Mouse (Mus musculus): Measurements from ENCODE around the gene Ripply3. TPM values are rescaled to one million over a fixed set of nuclear protein-coding genes. Genes with fewer than 3 reads are reported as not detected.

The Ripply3 gene
- polyA plus RNA-seq, 1 experiment from 2014 or later, result 4.3 TPM

- peak; percentile 66 for ATAC-seq (ENCODE audit: insufficient number of reproducible peaks, insufficient read depth, low FRiP score, low TSS enrichment, low read depth)
- Histone ChIP-seq H3K27ac (peak overlapping the region; percentile 78), H3K36me3 (no peaks in the 10 kb centered on the region), H3K4me3 (replicated peaks) (peak overlapping the region; percentile 21), H3K4me1 (replicated peaks) (peaks cover 26% of the 10 kb centered on the region), H3K9me3 (peaks cover 8% of the 10 kb centered on the region; the same call in 1 of the 2 replicates), H3K27me3 (peaks cover 20% of the 10 kb centered on the region), H3K4me2 (peak overlapping the region; percentile 55), H3K9ac (replicated peaks) (peak overlapping the region; percentile 46)
- 2% methylated on average over 30 of the region's 30 CpGs for WGBS
These were observed 25.7 kb upstream of the Ripply3 start for GRCm38 (mm10) chr16:94302274-94303202.

DNA sequence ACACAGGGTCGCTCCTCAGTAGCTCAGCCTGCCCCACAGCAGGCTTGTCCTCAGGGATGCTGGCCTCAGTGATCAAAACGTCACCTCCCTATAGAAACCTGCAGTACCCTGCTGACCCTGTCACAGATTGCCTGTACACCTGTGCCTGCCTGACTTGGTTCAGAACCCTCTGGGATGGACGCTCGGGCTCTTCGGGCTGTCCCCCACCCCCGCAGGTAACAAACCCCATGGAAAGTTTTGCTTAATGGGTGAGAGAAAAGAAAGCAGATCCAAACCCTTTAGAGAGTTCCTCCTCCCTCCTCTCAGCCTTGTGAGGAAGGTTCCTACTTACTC lies 25.1 kb upstream of the Ripply3 start:
- no peak for ATAC-seq (ENCODE audit: insufficient number of reproducible peaks, insufficient read depth, low FRiP score, low TSS enrichment, low read depth)
- peak overlapping the region; percentile 21 for H3K4me3 ChIP-seq (replicated peaks)
- 21% methylated on average over 6 of the region's 6 CpGs for WGBS

DNA sequence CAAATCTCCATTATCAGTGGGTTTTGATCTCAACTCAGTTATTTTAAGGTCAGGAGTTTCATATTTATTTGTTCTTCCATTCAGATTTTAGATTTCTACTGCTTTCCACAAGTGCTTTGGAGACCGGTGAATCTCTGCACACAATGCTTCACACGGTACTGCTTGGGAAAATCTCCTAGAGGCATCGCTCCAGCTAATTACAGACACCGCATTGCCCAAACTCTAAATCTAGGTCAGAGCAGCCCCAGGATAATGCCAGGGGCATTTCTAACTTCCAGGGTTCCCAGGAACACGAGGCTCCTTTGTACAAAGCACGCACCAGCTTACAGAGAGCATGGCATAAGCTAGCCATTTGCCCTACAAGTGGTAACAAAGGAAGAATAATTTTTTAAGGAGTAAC lies 20.7 kb upstream of the Ripply3 start:
- Histone ChIP-seq H3K4me2 (no peak overlapping the region), H3K9ac (replicated peaks) (no peak overlapping the region), H3K36me3 (no peaks in the 10 kb centered on the region), H3K27ac (0 out of 2 replicates have a peak overlapping the region, but pooled peaks have one; percentile 4), H3K27me3 (peaks cover 13% of the 10 kb centered on the region), H3K4me3 (replicated peaks) (no peak overlapping the region), H3K9me3 (peaks cover 8% of the 10 kb centered on the region; the same call in 1 of the 2 replicates), H3K4me1 (replicated peaks) (peaks cover 22% of the 10 kb centered on the region)
- 56% methylated on average over 6 of the region's 6 CpGs for WGBS
- ATAC-seq (ENCODE audit: insufficient number of reproducible peaks, insufficient read depth, low FRiP score, low TSS enrichment, low read depth), result no peak

More for the DNA sequence above, 25.1 kb upstream of the Ripply3 start:
- Histone ChIP-seq H3K9ac (replicated peaks) (peak overlapping the region; percentile 46; the same call in 1 of the 2 replicates), H3K4me1 (replicated peaks) (peaks cover 32% of the 10 kb centered on the region), H3K9me3 (peaks cover 8% of the 10 kb centered on the region; the same call in 1 of the 2 replicates), H3K4me2 (peak overlapping the region; percentile 55), H3K27ac (0 out of 2 replicates have a peak overlapping the region, but pooled peaks have one; percentile 78), H3K27me3 (peaks cover 20% of the 10 kb centered on the region), H3K36me3 (no peaks in the 10 kb centered on the region)

- H3K36me3 ChIP-seq, result no peaks in the 10 kb centered on the region
- 27% methylated on average over 6 of the region's 6 CpGs for WGBS
- no peak overlapping the region; the same call in 1 of the 2 replicates for H3K4me2 ChIP-seq
- H3K9me3 ChIP-seq, result peaks cover 8% of the 10 kb centered on the region; the same call in 1 of the 2 replicates
- H3K27me3 ChIP-seq, result peaks cover 9% of the 10 kb centered on the region
- H3K4me1 ChIP-seq (replicated peaks), result peaks cover 17% of the 10 kb centered on the region
- 0 out of 2 replicates have a peak overlapping the region, but pooled peaks have one; percentile 4 for H3K27ac ChIP-seq
- H3K4me3 ChIP-seq (replicated peaks), result no peak overlapping the region
- ATAC-seq (ENCODE audit: insufficient number of reproducible peaks, insufficient read depth, low FRiP score, low TSS enrichment, low read depth), result peak; percentile 13; the same call in 1 of the 2 replicates
- H3K9ac ChIP-seq (replicated peaks), result no peak overlapping the region
These were observed 20.3 kb upstream of the Ripply3 start for GRCm38 (mm10) chr16:94307942-94308341.

- Histone ChIP-seq H3K9me3 (peaks cover 8% of the 10 kb centered on the region; the same call in 1 of the 2 replicates), H3K9ac (replicated peaks) (no peak overlapping the region), H3K4me3 (replicated peaks) (no peak overlapping the region), H3K27ac (no peak overlapping the region), H3K36me3 (no peaks in the 10 kb centered on the region), H3K4me2 (no peak overlapping the region), H3K27me3 (peaks cover under 1% of the 10 kb centered on the region; the same call in 1 of the 2 replicates), H3K4me1 (replicated peaks) (peaks cover 14% of the 10 kb centered on the region; the same call in 1 of the 2 replicates)
- WGBS, result 89% methylated on average over 4 of the region's 4 CpGs
- ATAC-seq (ENCODE audit: insufficient number of reproducible peaks, insufficient read depth, low FRiP score, low TSS enrichment, low read depth), result no peak
These were observed 19.2 kb upstream of the Ripply3 start for GRCm38 (mm10) chr16:94309025-94309424.

DNA sequence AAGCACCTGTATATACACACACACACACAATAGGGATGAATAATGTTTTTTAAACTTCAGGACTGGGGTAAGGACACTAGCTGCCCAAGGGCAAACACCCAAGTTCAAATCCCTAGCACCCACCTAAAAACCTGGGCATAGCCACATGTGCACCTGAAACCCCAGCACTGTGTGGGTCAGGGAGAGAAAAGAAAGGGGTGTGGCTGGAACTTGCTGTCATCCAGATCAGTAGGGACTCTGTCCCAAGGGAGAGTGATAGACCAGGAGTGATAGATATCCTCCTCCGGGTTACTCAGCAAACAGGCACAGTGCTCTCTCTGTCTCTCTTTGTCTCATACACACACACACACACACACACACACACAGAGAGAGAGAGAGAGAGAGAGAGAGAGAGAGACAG lies 16.8 kb upstream of the Ripply3 start:
- no peak for ATAC-seq (ENCODE audit: insufficient number of reproducible peaks, insufficient read depth, low FRiP score, low TSS enrichment, low read depth)
- Histone ChIP-seq H3K27me3 (peaks cover 6% of the 10 kb centered on the region), H3K4me1 (replicated peaks) (peaks cover 14% of the 10 kb centered on the region; the same call in 1 of the 2 replicates), H3K36me3 (no peaks in the 10 kb centered on the region), H3K4me2 (no peak overlapping the region), H3K27ac (no peak overlapping the region), H3K9ac (replicated peaks) (no peak overlapping the region), H3K9me3 (no peaks in the 10 kb centered on the region), H3K4me3 (replicated peaks) (no peak overlapping the region)
- 85% methylated on average over 1 of the region's 1 CpGs for WGBS

DNA sequence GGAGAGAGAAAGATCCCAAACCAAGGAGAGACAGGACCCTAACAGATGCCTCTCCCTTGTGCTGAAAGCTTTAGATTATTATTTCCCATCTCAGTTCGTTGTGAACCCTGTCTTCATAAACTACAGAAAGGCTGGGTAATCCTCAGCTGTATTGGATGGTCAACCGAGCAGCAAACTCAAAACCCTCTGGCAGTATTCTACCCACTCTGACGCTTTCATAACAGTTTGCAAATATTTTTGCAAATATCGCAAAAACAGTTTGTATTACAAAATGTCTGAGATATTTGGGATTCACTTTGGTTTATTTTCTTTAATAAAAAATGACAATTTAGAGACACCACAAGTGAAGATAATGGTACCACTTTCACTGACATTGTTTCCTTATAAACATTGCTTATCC lies 16.3 kb upstream of the Ripply3 start:
- peak overlapping the region; percentile 82 for H3K4me2 ChIP-seq
- H3K4me1 ChIP-seq (replicated peaks), result peaks cover 14% of the 10 kb centered on the region; the same call in 1 of the 2 replicates
- H3K9ac ChIP-seq (replicated peaks), result no peak overlapping the region
- peaks cover 6% of the 10 kb centered on the region for H3K27me3 ChIP-seq
- H3K36me3 ChIP-seq, result no peaks in the 10 kb centered on the region
- peak overlapping the region; percentile 63 for H3K4me3 ChIP-seq (replicated peaks)
- 79% methylated on average over 4 of the region's 4 CpGs for WGBS
- H3K27ac ChIP-seq, result no peak overlapping the region
- no peaks in the 10 kb centered on the region for H3K9me3 ChIP-seq
- ATAC-seq (ENCODE audit: insufficient number of reproducible peaks, insufficient read depth, low FRiP score, low TSS enrichment, low read depth), result no peak

DNA sequence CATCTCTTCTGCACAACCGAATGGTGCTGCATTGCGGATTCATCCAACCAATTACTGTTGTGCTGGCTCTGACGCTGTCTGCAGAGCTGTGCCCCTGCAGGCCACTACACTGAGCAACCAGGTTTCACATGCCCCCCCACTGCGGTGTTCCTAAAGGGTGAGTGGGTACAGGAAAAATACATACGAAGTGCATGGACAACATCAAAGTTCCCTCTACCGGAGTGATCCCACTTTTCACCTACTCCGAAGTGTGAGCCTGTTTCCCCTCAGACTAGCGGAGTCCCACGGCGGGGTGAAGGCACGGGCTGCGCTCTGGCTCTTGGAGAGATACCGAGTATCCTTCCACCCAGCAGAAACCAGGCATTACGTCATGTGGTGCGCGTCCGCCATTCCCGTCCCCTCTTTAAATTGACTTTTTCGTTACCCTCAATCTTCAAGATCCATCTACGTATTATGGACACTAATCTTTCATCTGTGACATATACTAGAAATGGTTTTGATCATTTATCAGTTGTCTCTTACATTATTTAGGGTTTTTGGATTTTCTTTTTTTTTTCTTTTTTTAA lies 15.5 kb upstream of the Ripply3 start:
- ATAC-seq (ENCODE audit: insufficient number of reproducible peaks, insufficient read depth, low FRiP score, low TSS enrichment, low read depth), result peak; percentile 86
- peaks cover 6% of the 10 kb centered on the region for H3K27me3 ChIP-seq
- H3K4me2 ChIP-seq, result peak overlapping the region; percentile 82
- WGBS, result under 1% methylated on average over 20 of the region's 20 CpGs
- peaks cover 9% of the 10 kb centered on the region; the same call in 1 of the 2 replicates for H3K4me1 ChIP-seq (replicated peaks)
- peak overlapping the region; percentile 59 for H3K9ac ChIP-seq (replicated peaks)
- peak overlapping the region; percentile 63 for H3K4me3 ChIP-seq (replicated peaks)
- no peaks in the 10 kb centered on the region for H3K36me3 ChIP-seq
- H3K9me3 ChIP-seq, result no peaks in the 10 kb centered on the region
- H3K27ac ChIP-seq, result peak overlapping the region; percentile 99

DNA sequence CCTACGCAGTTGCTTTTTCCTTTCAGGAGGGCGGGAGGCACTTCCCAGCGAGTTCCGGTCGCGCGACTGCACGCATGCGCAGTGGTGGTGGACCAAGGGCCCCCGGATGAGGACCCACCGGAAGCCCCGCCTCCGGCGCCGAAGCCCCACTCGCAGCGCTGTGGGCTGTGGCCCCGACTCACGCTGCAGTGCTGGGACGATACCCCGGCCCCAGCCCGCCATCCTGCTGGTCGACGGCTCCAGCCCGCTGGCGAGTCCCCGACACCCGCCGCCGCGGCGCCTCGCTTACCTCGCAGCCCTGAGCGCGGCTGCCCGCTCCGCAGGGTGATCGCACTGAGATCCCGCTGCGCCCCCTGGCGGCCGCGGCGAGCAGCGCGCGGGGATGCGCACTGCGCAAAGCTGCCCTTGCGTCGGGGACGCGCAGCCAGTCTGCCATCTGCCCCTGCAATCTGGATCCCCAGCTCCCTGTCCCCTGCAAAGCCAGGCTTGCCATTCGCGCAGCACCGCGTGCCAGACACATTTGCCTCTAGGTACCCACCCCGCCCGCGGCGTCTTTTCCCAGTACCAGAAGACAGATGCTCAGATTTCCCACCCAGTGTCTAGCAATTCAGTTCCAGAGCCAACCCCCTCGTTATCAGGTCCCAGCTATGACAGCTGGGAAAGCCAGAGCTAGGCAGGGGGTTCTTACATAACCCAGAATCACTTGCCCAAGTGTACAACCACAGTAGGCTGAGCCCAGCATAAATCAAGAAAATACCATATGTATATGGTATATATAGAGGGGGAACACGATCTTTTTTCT lies 14.8 kb upstream of the Ripply3 start, which contains the start of gene Hlcs:
TSS of gene Hlcs (minus strand) at position 343 of the 802 bp plus-strand sequence.
- peak within 1 kb of the TSS; percentile 82 for H3K4me2 ChIP-seq

GRCm38 (mm10) chr16:94314626-94315025 lies 13.6 kb upstream of the Ripply3 start:
- Histone ChIP-seq H3K9me3 (no peaks in the 10 kb centered on the region), H3K4me2 (no peak overlapping the region), H3K9ac (replicated peaks) (no peak overlapping the region), H3K27me3 (peaks cover 6% of the 10 kb centered on the region), H3K4me1 (replicated peaks) (peaks cover 3% of the 10 kb centered on the region; the same call in 1 of the 2 replicates), H3K27ac (no peak overlapping the region), H3K4me3 (replicated peaks) (no peak overlapping the region), H3K36me3 (no peaks in the 10 kb centered on the region)
- WGBS, result 94% methylated on average over 5 of the region's 5 CpGs
- no peak for ATAC-seq (ENCODE audit: insufficient number of reproducible peaks, insufficient read depth, low FRiP score, low TSS enrichment, low read depth)

More for the DNA sequence above, 14.8 kb upstream of the Ripply3 start, which contains the start of gene Hlcs:
- Histone ChIP-seq H3K36me3 (no peaks in the 10 kb centered on the region), H3K9me3 (no peaks in the 10 kb centered on the region), H3K9ac (replicated peaks) (peak within 1 kb of the TSS; percentile 89), H3K4me3 (replicated peaks) (peak within 1 kb of the TSS; percentile 63), H3K27ac (peak within 1 kb of the TSS; percentile 99), H3K27me3 (peaks cover 6% of the 10 kb centered on the region), H3K4me1 (replicated peaks) (peaks cover 3% of the 10 kb centered on the region; the same call in 1 of the 2 replicates)
- under 1% methylated on average over 64 of the region's 64 CpGs for WGBS
- peak; percentile 88 for ATAC-seq (ENCODE audit: insufficient number of reproducible peaks, insufficient read depth, low FRiP score, low TSS enrichment, low read depth)

Measured in limb, embryonic 12.5 days (tissue).